Mouse (Mus musculus): ENCODE data around the gene Mief1.

The Mief1 gene

DNA sequence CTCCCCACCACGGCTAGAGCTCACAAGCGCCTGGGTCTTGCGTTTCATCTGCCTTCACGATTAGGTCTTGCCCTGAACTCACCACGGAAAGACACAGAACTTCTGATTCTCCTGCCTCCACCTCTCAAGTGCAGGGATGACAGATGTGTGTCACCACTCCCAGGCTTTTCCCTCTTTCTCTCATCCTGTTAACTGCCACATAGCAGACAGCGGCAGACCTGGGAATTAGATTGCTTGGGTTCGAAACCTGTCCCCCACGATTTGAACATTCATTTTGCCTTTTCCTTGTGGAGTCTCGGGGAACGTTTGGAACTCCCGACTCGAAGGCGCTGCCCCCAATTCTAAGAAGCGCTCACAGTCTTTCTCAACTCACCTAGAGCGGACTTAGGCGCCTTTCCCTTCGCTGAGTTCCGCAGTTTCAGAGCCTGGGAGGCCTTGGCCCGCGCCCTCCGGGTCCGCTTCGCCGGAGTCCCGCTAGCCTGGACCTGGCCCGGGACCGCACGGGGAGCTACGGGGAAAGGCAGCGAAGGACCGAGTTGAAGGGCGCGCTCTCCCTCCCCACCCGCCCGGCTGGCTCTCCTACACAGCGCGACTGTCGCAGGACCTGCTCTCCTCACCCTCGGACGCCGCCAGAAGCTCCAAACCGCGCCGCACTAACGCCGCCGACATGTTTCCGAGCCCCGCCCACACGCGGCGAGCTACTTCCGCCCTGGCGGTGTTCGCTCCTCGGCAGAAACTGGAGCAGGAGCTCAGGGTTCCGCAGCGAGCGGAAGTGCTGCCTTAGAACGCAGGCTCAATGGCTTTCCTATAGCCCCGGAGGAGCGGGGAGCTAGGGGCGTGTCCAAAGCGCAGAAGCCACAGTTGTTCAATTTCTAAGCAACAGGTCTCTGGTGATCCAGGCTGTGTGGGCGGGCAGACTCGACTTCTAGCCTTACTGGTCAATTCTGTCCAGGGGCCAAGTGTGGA, 30.1 kb downstream of the Mief1 start, which contains the start of gene Rps19bp1:
Gene Rps19bp1 (minus strand): TSS at position 706 of the 966 bp plus-strand sequence.
- peak; percentile 97 for DNase-seq (ENCODE audit: low read depth, low spot score)

GRCm38 (mm10) chr15:80266281-80266680, 32.5 kb downstream of the Mief1 start:
- DNase-seq (ENCODE audit: low read depth, low spot score), result peak; percentile 87

- DNase-seq (ENCODE audit: low read depth, low spot score), result peak; percentile 64
These were observed 38.1 kb downstream of the Mief1 start for GRCm38 (mm10) chr15:80271858-80272396.

GRCm38 (mm10) chr15:80277107-80277506, 43.3 kb downstream of the Mief1 start:
- DNase-seq (ENCODE audit: low read depth, low spot score), result no peak

- peak; percentile 73 for DNase-seq (ENCODE audit: low read depth, low spot score)
These were observed 43.8 kb downstream of the Mief1 start for GRCm38 (mm10) chr15:80277625-80278024.

- DNase-seq (ENCODE audit: low read depth, low spot score), result no peak
These were observed 44.4 kb downstream of the Mief1 start for GRCm38 (mm10) chr15:80278121-80278759.

GRCm38 (mm10) chr15:80279053-80279452, 45.2 kb downstream of the Mief1 start:
- no peak for DNase-seq (ENCODE audit: low read depth, low spot score)

DNA sequence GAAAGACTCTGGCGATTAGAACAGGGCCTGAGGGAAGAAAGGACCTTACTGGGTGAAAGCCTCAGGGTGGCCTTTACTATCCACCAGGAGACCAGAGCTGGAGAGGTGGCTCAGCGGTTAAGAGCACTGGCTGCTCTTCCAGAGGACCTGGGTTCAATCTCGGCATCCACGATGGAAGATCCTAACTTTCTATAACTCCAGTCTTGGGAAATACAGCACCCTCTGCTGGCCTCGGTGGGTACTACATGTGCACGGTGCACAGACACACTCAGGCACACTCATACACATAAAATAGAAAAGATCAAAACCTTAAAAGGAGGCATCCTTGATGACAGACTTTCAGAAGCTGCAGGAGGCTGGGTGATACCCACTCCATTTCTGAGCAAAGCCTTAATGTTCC, 46.8 kb downstream of the Mief1 start:
- DNase-seq (ENCODE audit: low read depth, low spot score), result peak; percentile 80

DNA sequence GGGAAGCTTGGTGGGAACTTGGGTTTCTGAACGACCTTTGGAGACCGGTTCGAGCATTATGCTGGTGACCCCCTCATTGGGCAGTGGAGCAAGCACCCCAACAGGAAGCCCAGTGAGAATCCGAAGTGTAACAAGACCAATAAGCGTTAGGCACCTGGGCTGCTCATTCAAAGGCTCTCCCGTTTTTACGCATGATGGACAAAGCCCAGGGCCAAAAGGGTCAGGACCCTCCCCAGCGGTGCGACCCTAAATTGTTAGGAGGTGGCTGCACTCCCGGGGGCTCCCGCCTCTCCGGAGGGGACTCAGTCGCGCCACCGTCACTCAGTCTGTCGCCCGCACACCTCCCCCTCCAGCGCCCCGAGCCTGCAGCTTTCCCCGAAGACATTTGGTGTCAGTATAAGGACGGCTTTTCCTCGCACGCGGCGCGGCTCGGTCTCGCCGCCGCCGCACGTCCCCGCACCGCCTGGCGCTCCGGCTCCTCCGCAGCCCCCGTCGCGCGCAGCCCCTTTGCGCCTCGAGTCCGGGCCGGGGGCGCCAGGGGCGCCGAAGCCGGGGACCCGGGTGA, 53.1 kb downstream of the Mief1 start, which contains the start of gene Cacna1i:
Gene Cacna1i (plus strand): TSS at position 388 of the 565 bp plus-strand sequence.
- DNase-seq (ENCODE audit: low read depth, low spot score), result no peak

DNA sequence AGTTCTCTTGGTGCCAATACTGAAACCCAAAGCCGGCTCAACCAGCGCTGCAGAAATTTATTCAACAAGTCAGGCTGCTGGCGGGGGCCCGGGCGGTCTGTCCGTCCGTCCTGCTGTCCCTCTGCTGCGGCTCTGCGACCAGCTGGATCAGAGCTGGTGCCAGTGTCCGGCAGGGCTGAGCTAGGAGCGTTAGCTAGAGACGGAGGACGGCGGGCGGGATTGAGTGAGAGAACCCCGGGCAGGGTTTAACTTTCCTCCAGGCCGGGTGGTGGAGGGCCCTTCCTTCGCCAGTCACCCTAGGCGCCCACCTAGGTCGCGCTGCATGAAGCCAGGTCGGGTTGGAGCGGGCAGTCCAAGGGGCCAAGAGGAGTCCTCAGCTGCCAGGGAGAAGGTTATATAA, 54.2 kb downstream of the Mief1 start:
- DNase-seq (ENCODE audit: low read depth, low spot score), result no peak

- peak; percentile 97 for DNase-seq (ENCODE audit: low read depth, low spot score)
These were observed 55.6 kb downstream of the Mief1 start for GRCm38 (mm10) chr15:80289436-80289835.

- DNase-seq (ENCODE audit: low read depth, low spot score), result peak; percentile 29
These were observed 63.3 kb downstream of the Mief1 start for GRCm38 (mm10) chr15:80297146-80297545.

All from ES-CJ7 (cell line).